Mouse (Mus musculus) cerebral cortex, adult 2 months (tissue): ENCODE data around the gene Kat6b.

ENCODE experiments used
- WGBS: fragments of 180-500 bp; shearing (Covaris S2); methylation state at CpG from one replicate; pipeline ENCODE4 v1.1.7; 2018; 5-methylcytosine and 5-hydroxymethylcytosine counted together

Gene Kat6b

DNA sequence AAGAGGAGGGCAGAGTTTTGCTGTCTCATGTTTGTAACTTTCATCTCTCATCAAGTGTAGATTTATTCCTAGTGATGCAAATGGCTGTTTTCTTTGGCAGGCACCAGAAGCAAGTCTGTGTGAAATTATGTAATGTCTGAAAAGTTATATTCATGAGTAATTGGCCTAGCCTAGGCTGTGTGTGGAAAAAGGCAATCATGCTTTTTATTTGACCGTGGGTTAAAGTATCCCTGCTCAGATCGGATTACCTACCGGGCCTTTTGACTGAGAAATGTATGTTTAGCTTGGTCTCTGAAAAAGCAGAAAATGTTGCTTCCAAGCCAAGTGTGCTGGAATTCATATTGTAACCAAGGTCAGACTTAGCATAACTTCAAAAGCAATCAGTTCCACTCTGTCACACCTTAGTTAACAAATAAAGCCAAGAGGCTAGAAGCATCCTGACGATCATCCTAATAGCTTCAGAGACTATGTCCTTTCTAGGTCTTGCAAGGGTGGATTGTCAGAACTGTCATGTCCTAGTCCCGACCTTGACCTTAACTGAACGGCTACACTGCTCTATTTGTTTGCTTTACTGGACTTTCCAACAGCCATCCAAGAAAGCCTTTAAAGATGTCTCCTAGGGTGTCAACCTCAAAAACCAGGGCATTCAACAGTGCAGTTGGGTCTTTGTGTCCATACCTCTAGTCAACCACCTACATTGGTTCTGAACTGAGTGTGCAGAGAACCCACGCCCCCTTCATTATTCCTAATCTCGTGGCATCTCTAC, 111.9 kb downstream of the Kat6b start:
- 68% methylated on average over 8 of the region's 8 CpGs for WGBS

GRCm38 (mm10) chr14:21599446-21600173, 118.4 kb downstream of the Kat6b start:
- WGBS = 56% methylated on average over 9 of the region's 9 CpGs

DNA sequence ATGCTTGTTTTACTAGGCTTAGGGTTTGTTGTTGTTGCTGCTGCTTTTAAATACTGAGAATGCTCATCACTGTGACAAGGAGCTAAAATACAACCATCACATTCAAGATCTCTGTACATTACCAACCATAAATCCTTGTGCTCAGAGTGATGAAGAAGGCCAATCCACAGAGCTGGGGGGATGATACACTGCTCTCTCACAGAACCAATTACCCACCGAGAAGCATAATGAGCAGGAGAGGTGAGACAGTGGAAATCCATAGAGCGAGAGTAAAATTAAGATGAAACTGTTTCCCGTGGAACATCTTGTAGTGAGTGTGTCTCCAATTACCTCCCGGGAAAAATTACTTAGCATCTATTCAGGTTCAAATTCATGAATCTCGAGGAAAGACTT, 118.9 kb downstream of the Kat6b start:
- 50% methylated on average over 5 of the region's 5 CpGs for WGBS

DNA sequence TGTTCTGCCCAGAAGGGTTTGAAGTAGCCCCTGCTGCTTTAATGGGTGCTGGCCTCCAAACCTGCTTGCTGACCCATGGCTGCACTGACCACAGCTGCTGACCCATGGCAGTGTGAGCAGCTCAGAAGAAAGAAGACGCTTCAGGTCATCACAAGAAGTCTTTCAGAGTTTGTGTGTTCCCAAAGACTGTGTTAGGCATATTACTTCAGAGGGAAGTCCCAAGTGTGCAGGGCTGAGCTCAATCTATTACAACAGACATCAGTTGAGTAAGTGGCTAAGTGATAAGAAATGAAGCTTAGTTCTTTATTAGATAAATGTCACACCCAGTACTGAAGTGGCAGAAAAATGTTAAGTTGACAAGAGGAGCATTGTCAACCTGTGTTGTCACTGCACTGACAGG, 119.4 kb downstream of the Kat6b start:
- 83% methylated on average over 1 of the region's 1 CpGs for WGBS

GRCm38 (mm10) chr14:21602166-21602565, 120.9 kb downstream of the Kat6b start:
- WGBS = 78% methylated on average over 12 of the region's 12 CpGs

- WGBS = 73% methylated on average over 4 of the region's 4 CpGs
Measured at GRCm38 (mm10) chr14:21602937-21603336, 121.7 kb downstream of the Kat6b start.

DNA sequence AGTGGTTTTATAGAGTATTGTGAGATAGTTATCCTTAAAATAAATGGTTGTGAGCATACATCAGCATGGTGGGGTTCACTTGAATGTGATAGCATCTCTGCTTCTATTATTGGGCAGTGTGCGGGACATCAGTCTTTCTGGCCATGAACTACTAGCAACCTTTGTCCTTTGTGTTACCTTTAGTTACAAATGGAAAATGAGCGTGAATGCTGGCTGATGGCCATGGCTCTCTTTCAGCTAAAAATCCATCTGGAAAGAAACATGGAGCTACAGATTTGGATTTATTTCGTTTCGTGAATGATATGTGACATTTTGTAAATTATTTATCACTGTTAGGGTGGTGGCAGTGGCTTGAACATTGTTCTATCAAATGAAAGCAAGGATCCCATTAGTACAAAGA, 126.5 kb downstream of the Kat6b start:
- WGBS = 49% methylated on average over 4 of the region's 4 CpGs

DNA sequence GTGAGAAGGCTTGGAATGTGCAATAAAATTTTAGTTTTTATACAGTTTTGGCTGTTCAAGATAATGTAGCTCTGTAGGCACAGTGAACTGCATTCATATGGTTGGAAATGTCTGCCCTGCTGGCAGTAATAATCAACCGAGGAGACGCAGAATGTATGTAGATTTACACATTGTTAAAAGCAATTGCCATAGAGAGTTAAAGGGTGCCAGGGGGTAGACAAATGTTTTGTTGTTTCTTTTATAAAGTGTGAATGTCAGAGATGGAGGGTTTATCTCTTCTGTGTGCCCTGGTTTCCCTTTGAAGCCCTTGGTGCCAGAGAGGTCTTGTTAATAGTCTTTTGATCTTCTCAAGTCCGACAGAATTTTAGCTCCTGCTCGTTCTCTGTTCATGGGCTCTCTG, 127.7 kb downstream of the Kat6b start:
- 55% methylated on average over 4 of the region's 4 CpGs for WGBS

DNA sequence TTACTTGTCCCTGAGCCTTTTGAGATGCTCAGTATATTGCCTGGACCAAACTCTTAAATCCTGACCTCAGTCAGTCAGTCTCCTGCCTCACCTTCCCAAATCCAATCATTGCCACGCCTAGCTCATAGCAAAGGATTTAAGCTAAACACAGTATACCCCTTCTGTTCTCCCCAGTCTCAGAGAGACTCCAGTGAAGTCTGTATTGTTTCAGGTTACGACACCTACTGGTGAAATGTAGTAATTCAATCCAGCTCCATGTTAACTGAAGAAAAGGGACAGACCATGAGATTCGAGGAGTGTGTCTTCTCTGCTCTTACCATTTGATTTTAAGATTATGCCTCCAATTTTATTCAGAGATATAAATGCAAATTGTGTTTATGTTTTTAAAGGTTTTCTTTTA, 129.0 kb downstream of the Kat6b start:
- WGBS = 7% methylated on average over 3 of the region's 3 CpGs

GRCm38 (mm10) chr14:21613031-21613430, 131.8 kb downstream of the Kat6b start:
- WGBS = 56% methylated on average over 6 of the region's 6 CpGs

DNA sequence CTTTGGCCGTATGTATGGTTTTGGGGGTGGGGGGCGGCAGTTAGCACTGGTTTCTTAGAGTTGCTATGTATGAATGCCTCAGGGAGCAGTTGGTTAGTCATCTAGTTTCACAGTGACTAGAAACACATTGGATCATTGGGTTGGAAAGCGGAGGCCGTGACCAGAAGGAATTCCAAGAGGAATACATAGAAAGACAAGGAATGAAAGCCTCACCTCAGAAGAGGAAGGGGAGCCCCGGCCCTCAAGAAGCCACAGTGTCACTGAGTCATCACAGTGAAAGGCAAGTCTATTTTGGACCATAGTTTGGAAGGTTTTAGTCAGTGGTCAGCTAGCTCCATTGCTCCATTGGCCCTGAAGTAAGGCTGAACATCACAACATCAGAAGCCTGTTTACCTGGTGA, 132.9 kb downstream of the Kat6b start:
- 80% methylated on average over 5 of the region's 5 CpGs for WGBS

GRCm38 (mm10) chr14:21615853-21616252, 134.6 kb downstream of the Kat6b start:
- whole genome bisulfite sequencing = 86% methylated on average over 2 of the region's 2 CpGs

DNA sequence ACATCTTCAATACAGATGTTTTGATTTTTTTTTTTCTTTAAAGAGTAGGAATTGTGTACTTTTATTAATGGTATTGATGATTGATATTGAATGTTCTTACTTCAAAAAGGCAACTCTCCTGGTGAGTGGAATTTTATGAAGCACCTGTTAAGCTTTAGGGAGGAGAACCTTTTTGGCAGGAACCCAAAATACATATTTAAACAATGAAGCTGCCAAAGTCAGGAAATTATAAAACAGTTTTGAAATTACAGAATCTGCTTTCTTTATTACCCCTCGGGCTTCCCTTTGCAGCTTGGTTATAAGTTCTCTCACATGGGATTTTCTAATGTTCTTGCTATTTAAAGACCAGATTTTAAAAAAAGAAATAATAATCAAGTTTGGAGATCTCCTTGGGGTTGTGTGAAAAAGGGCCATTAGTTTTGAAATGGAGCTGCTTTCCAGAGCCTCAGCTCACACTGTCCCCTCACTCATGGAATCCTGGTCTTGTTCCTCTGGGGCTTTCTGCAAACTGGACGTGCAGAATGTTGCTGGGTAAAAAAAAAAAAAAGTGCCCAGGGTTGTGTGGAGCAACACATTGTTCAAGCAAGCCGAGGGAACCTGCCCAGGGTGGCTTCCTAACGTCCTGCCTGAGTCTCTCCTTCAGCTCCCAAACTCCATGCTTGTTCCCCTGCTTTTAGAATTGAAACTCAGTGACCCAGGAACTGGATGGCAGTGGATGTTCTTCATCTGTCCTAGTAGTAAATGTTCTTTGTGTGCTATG, 136.2 kb downstream of the Kat6b start:
- WGBS = 49% methylated on average over 4 of the region's 4 CpGs

DNA sequence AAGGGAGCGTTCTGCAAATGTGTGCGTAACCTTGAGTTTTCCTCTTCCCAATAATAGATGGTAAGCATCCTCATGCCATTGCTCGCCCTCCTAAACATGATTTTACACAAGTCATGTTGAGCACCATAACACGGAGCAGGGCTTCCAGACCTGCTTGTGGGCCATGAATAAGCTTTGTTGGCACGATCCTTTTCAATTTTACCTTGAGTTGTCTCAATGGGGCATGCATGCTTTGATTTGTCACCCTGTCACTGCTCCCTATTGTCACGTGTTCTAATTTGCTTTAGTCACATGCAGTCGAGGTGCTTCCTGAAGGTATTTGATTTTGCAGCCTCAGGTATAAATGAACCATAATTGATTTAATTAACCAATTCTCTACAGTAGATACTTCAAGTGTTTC, 138.7 kb downstream of the Kat6b start:
- 86% methylated on average over 7 of the region's 7 CpGs for WGBS

GRCm38 (mm10) chr14:21625946-21626345, 144.7 kb downstream of the Kat6b start:
- 93% methylated on average over 9 of the region's 9 CpGs for WGBS

GRCm38 (mm10) chr14:21631665-21632200, 150.5 kb downstream of the Kat6b start:
- whole genome bisulfite sequencing = 56% methylated on average over 5 of the region's 5 CpGs

DNA sequence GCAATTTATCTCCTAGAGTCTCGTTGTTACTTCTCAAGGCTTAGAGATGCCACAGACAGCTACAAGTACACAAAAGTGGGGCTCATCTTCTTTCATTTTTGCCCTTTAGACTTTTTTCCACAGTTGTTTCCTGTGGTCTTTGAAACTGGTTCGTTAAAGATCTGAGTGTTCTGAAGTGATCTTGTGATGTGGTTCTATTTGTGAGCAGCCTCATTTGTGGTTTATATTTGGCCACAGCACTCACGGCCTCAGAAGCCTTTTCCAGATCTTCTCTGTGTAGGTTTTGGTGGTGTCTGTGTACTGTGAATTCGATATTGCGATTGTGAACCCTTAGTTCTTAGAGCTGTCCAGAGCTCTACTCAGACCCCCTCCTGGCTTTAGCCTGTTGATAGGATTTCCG, 155.3 kb downstream of the Kat6b start:
- 40% methylated on average over 6 of the region's 6 CpGs for WGBS

DNA sequence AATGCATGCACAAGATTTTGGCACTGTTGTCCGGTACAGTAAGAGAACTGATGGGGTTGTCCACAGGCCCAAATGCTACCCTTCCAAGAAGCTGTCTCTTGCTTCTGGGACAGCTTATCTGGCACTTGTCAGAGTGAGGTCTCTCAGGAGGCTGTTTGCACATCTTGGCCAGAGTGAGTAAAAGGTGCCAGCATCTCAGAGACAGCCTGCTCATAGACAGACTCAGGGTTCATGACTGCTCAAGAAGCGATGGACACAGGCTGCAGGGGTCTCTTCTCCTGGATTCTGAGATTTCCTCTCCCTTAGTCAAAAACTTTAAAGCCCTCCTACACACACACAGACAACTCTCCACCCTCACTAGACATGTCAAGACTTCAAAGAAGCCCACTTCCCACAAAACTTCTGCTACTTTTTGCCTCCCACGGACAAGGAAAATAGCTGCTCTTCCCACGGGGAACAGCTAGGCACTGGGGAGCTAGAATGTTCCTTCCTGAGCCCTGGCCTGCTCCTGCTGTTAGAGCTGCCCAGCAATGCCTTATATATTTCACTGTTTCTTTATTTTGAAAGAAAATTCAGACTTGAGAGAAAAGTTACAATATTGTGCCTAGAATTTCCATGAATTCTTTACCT, 159.7 kb downstream of the Kat6b start:
- WGBS = 44% methylated on average over 4 of the region's 4 CpGs

DNA sequence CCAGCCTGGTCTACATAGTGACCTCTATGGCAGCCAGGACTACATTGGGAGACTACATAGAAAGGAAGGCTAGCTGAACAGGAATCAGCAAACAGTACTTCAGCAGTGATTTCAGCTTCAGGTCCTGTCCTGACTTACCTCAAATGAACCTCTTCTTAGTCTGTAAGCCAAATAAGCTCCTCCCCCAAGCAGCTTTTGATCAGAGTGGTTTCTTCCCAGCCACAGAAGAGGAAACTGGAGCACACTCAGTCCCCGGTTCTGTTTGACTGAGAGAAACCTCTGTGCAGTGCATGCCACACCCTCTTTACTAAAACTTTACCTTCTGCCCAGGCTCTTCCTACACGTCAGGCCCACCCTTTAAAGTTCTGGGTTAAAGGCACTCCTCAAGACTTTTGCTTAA, 172.6 kb downstream of the Kat6b start:
- WGBS = 48% methylated on average over 2 of the region's 2 CpGs

DNA sequence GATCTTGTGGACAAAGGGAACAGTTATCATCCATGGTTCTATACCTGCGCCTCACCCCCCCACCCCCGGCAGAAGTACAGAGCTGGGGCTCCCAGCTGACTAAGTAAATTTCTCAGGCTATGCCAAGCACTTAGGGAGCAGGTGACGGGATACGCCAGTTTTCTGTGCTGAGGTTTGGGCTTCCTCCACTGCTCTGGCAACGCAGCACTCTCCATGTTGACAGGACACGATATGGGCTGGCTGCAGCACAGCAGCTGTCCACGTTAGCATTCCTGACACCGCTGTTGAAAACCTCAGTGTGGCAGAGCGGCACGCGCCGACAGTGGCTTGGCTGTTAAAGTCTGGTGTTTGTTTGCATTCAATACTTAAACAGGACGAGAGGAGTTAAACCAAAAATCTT, 177.9 kb downstream of the Kat6b start:
- WGBS = 37% methylated on average over 13 of the region's 13 CpGs

DNA sequence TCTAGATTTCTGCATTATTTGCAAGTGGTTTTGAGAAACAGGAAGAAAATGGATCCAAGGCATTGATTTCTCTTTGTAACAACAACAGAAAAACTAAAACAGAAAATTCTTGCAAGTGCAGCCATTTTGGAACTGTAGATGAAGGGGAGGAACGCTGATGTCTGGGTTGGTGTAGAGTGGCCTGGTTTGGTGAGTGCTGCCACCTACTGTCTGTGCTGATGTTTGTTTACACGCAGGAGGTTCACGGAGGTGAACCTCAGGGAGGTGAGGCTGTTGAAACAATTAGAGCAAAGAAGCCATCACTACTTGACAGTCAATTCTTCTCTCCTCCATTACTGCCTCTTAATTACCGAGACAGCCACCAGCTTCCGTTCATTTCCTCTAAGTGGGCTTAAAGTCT, 178.4 kb downstream of the Kat6b start:
- 14% methylated on average over 5 of the region's 5 CpGs for WGBS
